Mouse (Mus musculus) thymus, adult 2 months (tissue): ENCODE data around the gene Npas2.

Experiments used
- CTCF ChIP-seq: fragments of 200-500 bp; IDR thresholded peaks from 2 replicates; pipeline ENCODE4 v1.5.1; 2012; ENCODE audit warnings: mild to moderate bottlenecking, control low read depth, low read length, moderate library complexity, borderline replicate concordance; ENCODE audit not compliant: control insufficient read depth, poor library complexity, insufficient read depth; ENCODE audit errors: extremely low read depth
- POLR2A ChIP-seq: fragments of 200-500 bp; IDR thresholded peaks from 2 replicates; pipeline ENCODE4 v1.6.1; 2012; ENCODE audit warnings: mild to moderate bottlenecking, low read length, control low read depth, moderate library complexity; ENCODE audit not compliant: control insufficient read depth, poor library complexity, insufficient read depth; ENCODE audit errors: extremely low read depth

- TF ChIP-seq POLR2A (no peak), CTCF (no peak)
Measured at GRCm38 (mm10) chr1:39280391-39280790, 86.9 kb downstream of the Npas2 start.
